Mouse (Mus musculus): Measurements from ENCODE around the gene Hhat. TPM values are rescaled to one million over a fixed set of nuclear protein-coding genes. Genes with fewer than 3 reads are reported as not detected.

The Hhat gene
- polyA plus RNA-seq (2012) = not detected in 2 replicates

DNA sequence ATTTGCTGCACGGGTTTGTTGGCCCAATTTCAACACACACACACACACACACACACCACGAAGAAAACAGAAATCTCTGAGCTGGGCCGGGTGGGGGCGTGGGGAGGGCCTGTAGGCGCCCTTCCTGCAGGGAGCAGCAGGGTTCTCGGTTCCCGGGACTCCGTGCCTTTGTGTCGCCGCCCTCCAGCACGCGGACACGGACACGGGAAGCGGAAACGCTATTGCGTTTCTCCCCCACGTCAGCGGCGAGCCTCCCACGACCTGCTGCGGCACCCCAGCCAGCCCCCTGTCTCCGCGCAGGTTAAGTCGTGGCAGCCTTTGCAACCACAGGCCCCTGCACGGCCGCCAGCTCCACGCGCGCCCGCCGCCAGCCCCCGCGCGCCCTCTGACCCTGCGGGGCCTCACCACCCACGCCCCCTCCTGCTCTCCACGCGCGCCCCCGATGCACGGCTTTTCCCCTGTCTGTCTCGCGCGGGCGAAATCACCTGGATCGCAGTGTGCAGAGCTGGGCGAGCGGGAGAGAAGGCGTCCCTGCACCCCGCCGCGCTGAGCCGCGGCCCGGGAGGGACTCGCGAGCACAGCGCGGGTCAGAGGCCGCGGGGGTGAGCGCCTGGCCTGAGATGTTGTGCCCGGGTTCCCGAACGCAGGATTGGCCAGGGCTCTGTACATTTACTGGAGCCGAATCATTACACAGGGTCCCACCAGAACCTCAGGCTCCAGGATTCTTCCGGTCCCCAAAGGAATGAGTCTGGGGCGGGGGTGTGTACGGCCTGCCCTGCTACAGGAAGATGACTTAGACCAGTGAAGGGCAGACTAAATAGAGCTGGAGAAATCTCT lies at the start of gene Hhat:
Hhat (minus strand) TSS at position 729 of the 837 bp plus-strand sequence.
- Histone ChIP-seq H3K36me3 (ENCODE audit: control insufficient read depth) (no peaks in the 10 kb centered on the region), H3K4me3 (replicated peaks) (peak within 1 kb of the TSS; percentile 62), H3K9me3 (ENCODE audit: control insufficient read depth, low read length) (no peaks in the 10 kb centered on the region), H3K27me3 (ENCODE audit: control insufficient read depth) (peaks cover 13% of the 10 kb centered on the region), H3K4me1 (ENCODE audit: control insufficient read depth) (peaks cover 7% of the 10 kb centered on the region)
- TF ChIP-seq GATA1 (IDR thresholded peaks at IDR 0.05; ENCODE audit: low read length) (no peak), TAL1 (IDR thresholded peaks at IDR 0.05; ENCODE audit: low read length) (no peak)

DNA sequence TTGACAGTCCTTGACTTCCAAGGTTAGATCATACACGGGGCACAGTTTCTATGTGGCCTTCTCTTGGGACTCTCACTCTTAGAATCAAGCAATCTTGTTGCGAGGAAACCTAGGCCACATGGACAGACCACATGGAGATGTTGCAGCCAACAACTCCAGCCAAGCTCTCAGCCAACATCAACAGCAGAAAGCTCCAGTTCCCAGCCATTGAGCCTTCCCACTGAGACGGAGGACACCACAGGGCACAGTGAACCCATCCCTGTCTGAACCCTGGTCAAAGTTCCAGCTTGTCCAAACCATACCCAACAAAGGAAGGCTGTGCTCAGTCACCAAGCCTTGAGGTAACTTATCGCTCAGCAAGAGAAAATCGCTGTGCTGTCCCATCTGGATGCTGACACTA lies 47.3 kb upstream of the Hhat start:
- no peaks in the 10 kb centered on the region for H3K27me3 ChIP-seq (ENCODE audit: control insufficient read depth)
- no peak overlapping the region for H3K4me3 ChIP-seq (replicated peaks)
- no peaks in the 10 kb centered on the region for H3K4me1 ChIP-seq (ENCODE audit: control insufficient read depth)
- no peaks in the 10 kb centered on the region for H3K9me3 ChIP-seq (ENCODE audit: control insufficient read depth, low read length)
- no peak for TF ChIP-seq TAL1 (IDR thresholded peaks at IDR 0.05; ENCODE audit: low read length)
- no peak for TF ChIP-seq GATA1 (IDR thresholded peaks at IDR 0.05; ENCODE audit: low read length)
- H3K36me3 ChIP-seq (ENCODE audit: control insufficient read depth) = no peaks in the 10 kb centered on the region

DNA sequence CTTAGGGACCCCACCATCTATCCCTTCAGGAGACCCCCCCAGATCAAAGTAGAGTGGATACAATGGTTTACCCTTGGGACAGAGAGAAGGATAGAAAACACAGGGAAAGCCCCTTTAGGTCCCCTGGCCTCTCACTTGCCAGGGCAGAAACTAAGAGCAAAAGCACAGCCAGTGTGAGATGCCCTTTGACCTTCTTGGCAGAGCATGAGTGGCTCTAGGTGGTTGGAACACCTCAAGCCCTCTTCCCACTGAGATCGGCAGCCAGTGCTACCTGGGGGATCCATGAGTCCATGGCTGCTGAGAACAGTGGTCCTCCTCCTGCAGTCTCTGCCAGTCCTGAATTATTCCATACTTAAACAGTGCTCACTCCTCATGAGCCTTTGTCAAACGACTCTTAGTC lies 44.8 kb upstream of the Hhat start:
- no peak for TF ChIP-seq TAL1 (IDR thresholded peaks at IDR 0.05; ENCODE audit: low read length)
- no peak for TF ChIP-seq GATA1 (IDR thresholded peaks at IDR 0.05; ENCODE audit: low read length)
- H3K4me3 ChIP-seq (replicated peaks) = no peak overlapping the region

DNA sequence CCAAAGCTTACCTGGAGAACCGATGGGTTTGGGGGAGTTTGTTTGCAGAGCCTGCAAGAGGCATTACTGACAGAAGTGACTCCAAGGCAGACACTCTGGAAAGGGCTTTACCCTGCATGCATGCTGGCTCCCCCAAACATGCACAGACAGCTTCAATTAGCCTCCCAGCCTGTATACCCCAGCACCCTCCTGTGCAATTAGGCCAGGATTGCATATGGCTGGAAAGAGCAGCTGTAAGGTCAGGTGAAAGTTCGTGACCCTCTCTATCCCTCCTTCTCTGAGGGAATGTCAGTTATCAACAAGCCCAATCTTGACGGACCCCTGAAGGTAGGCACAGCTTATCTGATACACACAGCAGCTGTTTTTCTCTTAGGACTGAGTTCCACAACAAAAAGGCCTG lies 43.7 kb upstream of the Hhat start:
- Histone ChIP-seq H3K9me3 (ENCODE audit: control insufficient read depth, low read length) (no peaks in the 10 kb centered on the region), H3K27me3 (ENCODE audit: control insufficient read depth) (no peaks in the 10 kb centered on the region), H3K36me3 (ENCODE audit: control insufficient read depth) (no peaks in the 10 kb centered on the region), H3K4me1 (ENCODE audit: control insufficient read depth) (no peaks in the 10 kb centered on the region), H3K4me3 (replicated peaks) (no peak overlapping the region)
- no peak for TF ChIP-seq TAL1 (IDR thresholded peaks at IDR 0.05; ENCODE audit: low read length)
- no peak for TF ChIP-seq GATA1 (IDR thresholded peaks at IDR 0.05; ENCODE audit: low read length)

More for the DNA sequence above, 44.8 kb upstream of the Hhat start:
- no peaks in the 10 kb centered on the region for H3K9me3 ChIP-seq (ENCODE audit: control insufficient read depth, low read length)
- H3K36me3 ChIP-seq (ENCODE audit: control insufficient read depth) = no peaks in the 10 kb centered on the region
- no peaks in the 10 kb centered on the region for H3K4me1 ChIP-seq (ENCODE audit: control insufficient read depth)
- H3K27me3 ChIP-seq (ENCODE audit: control insufficient read depth) = no peaks in the 10 kb centered on the region

DNA sequence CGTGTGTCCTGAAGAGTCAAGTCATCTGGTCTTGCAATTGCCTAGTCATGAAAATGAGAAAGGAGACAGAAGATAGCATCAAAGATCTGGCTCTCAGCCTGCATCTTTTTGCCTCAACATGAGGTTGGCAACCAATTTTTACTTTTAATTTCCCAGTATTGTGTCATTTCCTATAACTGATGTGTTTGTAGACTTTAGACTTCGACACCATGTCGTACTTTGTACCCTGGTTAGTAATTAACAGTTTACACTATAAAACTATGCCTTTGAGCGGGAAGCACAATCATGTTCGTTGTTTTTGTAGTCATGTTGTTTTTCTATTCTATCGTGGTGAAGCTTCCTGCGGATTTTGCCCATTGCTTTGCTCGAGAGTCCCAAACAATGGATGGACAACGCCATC lies 41.7 kb upstream of the Hhat start:
- TF ChIP-seq TAL1 (IDR thresholded peaks at IDR 0.05; ENCODE audit: low read length) (no peak), GATA1 (IDR thresholded peaks at IDR 0.05; ENCODE audit: low read length) (no peak)
- no peak overlapping the region for H3K4me3 ChIP-seq (replicated peaks)
- H3K36me3 ChIP-seq (ENCODE audit: control insufficient read depth) = no peaks in the 10 kb centered on the region
- H3K9me3 ChIP-seq (ENCODE audit: control insufficient read depth, low read length) = no peaks in the 10 kb centered on the region
- H3K4me1 ChIP-seq (ENCODE audit: control insufficient read depth) = no peaks in the 10 kb centered on the region
- H3K27me3 ChIP-seq (ENCODE audit: control insufficient read depth) = no peaks in the 10 kb centered on the region

DNA sequence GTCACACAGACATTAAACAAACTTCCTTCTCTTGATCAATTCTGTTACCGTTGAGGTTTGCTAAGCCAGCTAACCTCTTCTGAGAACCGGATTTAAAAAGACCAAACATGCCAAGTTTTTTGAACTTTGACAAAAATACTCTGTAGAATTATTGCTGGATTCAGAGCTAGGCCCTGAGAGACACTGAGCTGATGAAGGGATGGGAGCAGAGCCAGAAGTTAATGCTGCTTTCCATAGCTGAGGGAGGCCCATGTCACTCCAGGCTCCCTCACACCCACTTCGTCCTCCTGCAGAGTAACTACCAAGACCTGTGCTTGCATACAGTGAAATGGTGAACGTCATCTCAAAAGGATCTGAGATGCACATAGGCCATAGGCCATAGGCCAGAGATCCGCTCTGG lies 41.3 kb upstream of the Hhat start:
- Histone ChIP-seq H3K4me3 (replicated peaks) (no peak overlapping the region), H3K9me3 (ENCODE audit: control insufficient read depth, low read length) (no peaks in the 10 kb centered on the region), H3K36me3 (ENCODE audit: control insufficient read depth) (no peaks in the 10 kb centered on the region), H3K27me3 (ENCODE audit: control insufficient read depth) (no peaks in the 10 kb centered on the region), H3K4me1 (ENCODE audit: control insufficient read depth) (no peaks in the 10 kb centered on the region)
- TF ChIP-seq GATA1 (IDR thresholded peaks at IDR 0.05; ENCODE audit: low read length) (no peak), TAL1 (IDR thresholded peaks at IDR 0.05; ENCODE audit: low read length) (no peak)

DNA sequence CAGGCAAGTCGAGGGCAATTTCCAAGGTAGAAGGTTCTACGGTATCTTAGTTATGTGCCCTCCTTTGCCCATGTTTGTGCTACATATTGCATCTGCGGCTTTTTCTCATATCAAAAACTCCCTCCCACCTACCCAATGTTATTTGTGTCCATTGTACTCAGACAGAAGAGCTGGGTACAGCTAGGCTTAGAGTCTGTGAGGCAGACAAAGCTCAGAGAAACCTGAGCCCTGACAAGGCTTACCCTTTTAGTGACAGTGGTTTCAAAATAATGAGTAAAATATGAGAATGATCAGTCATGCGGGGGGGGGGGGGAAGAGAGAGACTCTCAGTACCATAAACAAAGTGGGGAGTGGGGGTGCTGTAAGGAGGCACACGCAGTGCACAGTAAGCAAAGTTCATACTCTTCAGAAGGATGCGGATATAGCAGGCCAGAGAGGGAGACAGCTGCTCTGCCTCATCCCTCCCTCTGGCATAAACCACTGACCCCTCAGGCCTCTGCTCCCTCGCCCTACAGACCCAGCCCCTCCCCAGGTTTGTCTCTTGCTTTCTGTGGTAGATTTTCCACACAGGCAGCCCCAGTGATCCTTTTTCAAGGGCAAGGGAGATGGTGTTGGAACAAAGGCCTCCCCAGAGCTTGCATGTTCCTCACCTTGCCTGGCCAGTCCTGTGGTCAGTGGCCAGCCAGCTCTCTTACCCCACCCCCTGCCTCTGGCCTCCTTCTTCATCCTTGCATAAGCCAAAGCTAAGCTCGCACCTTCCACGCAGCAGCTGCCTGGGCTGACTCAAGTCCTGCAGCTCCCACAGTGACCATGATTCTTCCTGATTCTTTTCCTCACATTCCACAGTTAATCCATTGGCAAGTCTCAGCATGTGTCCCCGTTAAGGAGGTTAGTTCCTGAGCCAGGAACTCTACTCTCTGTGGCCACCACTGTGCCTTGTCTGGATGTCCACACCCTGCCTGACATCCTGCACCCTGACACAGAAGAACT lies 35.4 kb upstream of the Hhat start:
- no peaks in the 10 kb centered on the region for H3K27me3 ChIP-seq (ENCODE audit: control insufficient read depth)
- H3K4me3 ChIP-seq (replicated peaks) = no peak overlapping the region

DNA sequence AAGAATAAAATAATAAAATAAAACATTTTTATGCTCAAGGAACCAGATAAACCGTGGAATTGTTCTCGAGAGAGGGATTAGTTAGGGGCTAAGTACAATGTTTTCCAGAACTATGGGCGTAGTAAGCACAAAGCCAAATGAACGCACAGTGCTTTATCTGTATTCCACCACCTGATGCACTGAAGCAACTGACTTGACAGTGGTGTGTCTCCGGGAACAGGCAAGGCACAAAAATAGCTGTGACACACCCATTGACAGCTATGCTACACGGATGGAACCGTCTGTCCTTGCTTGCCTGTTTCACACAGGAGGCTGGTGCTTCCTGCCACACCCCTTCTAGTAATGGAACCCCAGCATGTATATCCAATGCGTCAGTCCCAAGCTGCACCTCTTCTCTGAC lies 29.3 kb upstream of the Hhat start:
- no peaks in the 10 kb centered on the region for H3K9me3 ChIP-seq (ENCODE audit: control insufficient read depth, low read length)
- H3K27me3 ChIP-seq (ENCODE audit: control insufficient read depth) = no peaks in the 10 kb centered on the region
- no peak overlapping the region for H3K4me3 ChIP-seq (replicated peaks)
- no peaks in the 10 kb centered on the region for H3K36me3 ChIP-seq (ENCODE audit: control insufficient read depth)
- TF ChIP-seq TAL1 (IDR thresholded peaks at IDR 0.05; ENCODE audit: low read length) (no peak), GATA1 (IDR thresholded peaks at IDR 0.05; ENCODE audit: low read length) (no peak)
- H3K4me1 ChIP-seq (ENCODE audit: control insufficient read depth) = peaks cover 10% of the 10 kb centered on the region

More for the DNA sequence above, 35.4 kb upstream of the Hhat start:
- H3K36me3 ChIP-seq (ENCODE audit: control insufficient read depth) = no peaks in the 10 kb centered on the region
- TF ChIP-seq TAL1 (IDR thresholded peaks at IDR 0.05; ENCODE audit: low read length) = no peak
- TF ChIP-seq GATA1 (IDR thresholded peaks at IDR 0.05; ENCODE audit: low read length) = no peak
- H3K4me1 ChIP-seq (ENCODE audit: control insufficient read depth) = no peaks in the 10 kb centered on the region
- H3K9me3 ChIP-seq (ENCODE audit: control insufficient read depth, low read length) = no peaks in the 10 kb centered on the region

Measured in erythroblast, embryonic 14.5 days (primary cell).